Mouse (Mus musculus) hematopoietic stem cell, adult 5-6 weeks (primary cell): ENCODE data around the gene Fchsd2. TPM values are rescaled to one million over a fixed set of nuclear protein-coding genes. Genes with fewer than 3 reads are reported as not detected.

ENCODE experiments used
- ATAC-seq, 2 experiments: fragments of 125-278 bp in 1 of 2; replicated peaks in 1 of 2; 2 replicates each; pipeline ENCODE4 v1.8.0; 2016 to 2017; ENCODE audit warnings: inconsistent platforms in 2 of 2, mild to moderate bottlenecking in 2 of 2, moderate number of reproducible peaks in 2 of 2, low read depth in 1 of 2, moderate TSS enrichment in 1 of 2; ENCODE audit not compliant: low FRiP score in 2 of 2, poor library complexity in 2 of 2, severe bottlenecking in 2 of 2, insufficient read depth in 1 of 2, low TSS enrichment in 1 of 2
- total RNA-seq: library from RNA; stranded (forward); fragments of 172-1452, 232-1000 nt; gene quantifications from 2 replicates; pipeline ENCODE4 v1.2.3, GENCODE M21; 2017

Gene Fchsd2
- 136 and 172 TPM in 2 replicates for total RNA-seq

- peak; percentile 71 to 82 for ATAC-seq
Observed at GRCm38 (mm10) chr7:101092618-101093017, at the start of gene Fchsd2. Gene Fchsd2 (plus strand): TSS chr7:101092863.

DNA sequence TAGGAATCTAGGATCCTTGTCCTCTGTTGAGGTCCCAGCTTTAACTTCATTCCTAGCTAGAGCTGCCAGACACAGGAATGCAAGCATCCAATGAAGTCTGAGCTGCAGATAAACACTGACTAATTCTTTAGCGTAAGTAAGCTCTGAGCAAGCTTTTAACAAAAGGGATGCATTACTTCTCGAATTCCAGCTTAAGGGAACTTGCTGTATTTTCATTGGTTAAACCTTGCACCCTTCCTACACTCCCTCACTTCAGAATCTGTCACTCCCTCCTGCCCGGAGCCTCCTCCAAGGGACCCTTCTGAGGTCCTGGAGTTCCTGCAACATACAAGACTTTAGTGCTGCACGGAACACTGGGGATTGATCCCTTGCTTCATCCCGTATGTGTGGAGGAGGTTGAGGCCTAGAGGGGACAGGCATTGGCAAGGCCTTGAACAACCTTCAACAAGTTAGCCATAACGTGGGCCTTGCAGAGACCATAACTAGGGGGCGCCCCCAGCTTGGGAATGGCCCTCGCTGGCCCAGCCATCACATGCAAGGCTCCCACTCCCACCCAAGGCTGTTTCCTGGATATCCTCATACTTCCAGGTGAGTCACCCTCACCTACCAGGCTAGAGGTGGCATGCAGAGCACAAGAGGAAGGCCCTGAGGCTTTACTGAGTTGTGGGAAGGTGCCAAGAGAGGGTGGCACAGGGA lies 48.7 kb upstream of the Fchsd2 start:
- no peak for ATAC-seq

DNA sequence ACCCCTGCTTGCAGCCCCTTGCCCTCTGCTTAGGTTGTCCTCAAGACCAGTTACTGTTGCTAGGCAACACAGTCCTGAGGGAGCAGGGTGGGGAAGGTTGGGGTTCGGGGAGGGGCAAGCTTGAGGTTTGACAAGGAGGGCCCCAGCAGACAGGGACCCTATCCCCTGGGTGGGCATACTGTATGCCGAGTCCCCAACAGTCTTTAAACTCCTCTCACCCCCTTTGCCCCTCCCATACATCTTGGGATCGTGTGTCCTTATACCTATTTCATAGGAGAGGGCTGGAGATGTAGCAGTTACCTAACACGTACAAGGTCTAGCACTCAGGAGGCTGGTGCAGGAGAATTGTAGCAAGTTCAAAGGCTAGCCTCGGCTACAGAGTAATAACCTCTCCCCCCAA lies 44.4 kb upstream of the Fchsd2 start:
- ATAC-seq = no peak

GRCm38 (mm10) chr7:101049326-101050087 lies 43.2 kb upstream of the Fchsd2 start:
- no peak for ATAC-seq

DNA sequence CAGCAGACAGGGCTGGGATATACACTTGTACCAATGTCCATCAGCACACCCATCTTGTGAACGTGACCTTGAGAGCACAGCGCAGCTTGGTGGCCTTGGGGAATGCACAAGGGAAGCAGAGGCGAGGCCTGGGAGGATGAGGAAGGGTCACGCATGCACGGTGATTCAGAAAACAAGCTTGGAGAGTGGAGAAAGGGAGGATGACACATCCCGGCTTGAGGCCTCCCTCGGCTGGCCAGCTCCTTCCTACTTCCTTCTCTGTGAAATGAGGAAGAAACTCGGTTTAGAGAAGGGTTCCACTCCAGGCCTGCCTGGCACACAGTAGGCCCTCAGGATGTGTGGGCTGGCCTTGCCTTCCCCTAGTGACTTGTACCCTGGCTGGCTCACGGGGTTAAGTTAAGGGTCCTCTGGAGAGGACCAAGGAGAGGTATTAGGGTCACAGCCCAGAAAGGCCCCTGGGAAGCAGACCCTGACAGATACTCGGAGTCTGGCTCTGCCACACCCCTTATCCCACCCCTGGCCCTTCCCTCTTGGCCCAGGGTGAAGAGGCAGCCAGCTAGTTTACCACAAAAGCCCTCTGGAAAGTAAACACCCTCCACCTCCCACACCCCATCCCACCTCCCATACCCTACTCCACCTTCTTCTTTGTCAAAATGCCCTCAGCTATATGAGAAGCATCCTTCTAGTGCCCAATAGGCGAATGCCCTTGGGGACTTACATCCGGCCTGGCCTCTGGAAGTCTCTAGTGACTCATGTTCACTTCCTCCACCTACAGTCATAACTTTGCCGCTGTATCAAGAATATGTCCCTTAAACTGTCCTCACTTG lies 41.7 kb upstream of the Fchsd2 start:
- peak in 1 of 2 experiments; percentile 33; a peak in 2 of 4 replicates for ATAC-seq

DNA sequence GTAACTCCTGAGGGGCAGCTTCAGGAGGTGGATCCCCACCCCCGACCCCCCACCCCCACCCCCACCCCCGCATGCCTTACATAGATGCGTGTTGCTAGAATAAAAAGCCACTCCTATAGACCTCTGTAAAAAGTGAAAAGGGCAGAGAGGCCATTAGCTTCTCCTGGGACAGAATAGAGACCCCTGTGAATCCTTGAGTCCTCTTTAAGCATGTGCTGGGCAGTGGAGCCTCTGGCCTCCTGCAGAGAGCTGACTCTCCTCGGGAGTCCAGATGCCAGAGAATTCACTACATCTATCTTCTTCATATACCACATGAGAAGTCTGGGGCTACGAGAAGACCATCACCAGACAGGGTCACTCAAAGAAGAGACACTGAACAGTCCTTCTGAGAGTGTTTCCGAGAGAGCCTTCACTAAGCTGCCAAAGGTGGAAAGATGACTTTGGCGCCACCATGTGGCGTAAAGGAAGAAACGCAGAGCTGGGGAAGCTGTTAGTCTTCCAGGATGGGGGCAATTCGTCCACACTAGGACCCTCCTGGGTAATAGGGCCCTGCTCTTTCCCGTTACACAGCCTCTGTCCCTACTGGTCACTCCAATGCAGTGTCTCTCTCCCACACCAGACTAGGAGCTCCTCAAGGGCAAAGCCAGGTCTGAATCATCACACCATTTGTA lies 41.0 kb upstream of the Fchsd2 start:
- ATAC-seq = peak; percentile 75 to 83

GRCm38 (mm10) chr7:101053136-101053535 lies 39.5 kb upstream of the Fchsd2 start:
- ATAC-seq = no peak

DNA sequence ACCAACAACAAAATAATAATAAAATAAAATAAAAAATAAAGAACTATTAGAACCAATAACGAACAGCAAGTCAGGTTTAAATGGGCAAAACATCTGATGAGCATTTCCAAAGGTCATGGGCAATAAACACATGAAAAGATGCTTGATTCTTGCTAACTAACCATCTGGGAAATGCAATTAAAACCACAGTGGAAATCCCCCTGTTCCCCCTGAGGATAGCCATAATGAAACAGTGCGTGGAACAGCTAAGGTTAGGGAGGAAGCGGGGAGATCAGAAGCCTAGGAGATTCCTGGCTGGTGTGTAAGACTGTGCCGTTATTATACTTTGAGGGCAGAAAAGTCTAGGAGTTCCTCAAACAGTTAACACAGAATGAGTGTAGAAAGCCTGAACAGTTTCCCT lies 35.4 kb upstream of the Fchsd2 start:
- ATAC-seq = no peak

GRCm38 (mm10) chr7:101059188-101059587 lies 33.5 kb upstream of the Fchsd2 start:
- no peak for ATAC-seq

GRCm38 (mm10) chr7:101060476-101060875 lies 32.2 kb upstream of the Fchsd2 start:
- ATAC-seq = peak; percentile 77 to 88

DNA sequence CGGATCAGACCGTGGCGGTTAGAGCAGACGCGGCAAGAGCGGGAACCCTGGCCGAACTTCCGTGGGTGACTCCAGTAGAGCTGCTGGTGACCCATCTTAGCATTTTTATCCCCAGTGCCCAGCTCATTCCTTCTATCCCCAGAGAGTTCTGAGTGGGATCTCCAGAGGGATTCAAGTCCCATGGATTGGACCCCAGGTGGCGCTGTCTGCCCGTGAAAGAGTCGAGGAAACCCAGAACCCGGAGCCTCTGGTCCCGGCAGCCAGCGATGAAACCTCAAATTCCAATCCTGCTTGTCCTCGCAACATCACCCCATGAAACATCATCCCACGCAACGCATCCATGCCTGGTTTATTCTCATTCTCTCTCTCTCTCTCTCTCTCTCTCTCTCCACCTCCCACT lies 31.3 kb upstream of the Fchsd2 start:
- peak in 1 of 2 experiments; percentile 26; a peak in 1 of 4 replicates for ATAC-seq

- no peak for ATAC-seq
Observed at GRCm38 (mm10) chr7:101062246-101062645, 30.4 kb upstream of the Fchsd2 start.

GRCm38 (mm10) chr7:101063523-101063922 lies 29.1 kb upstream of the Fchsd2 start:
- no peak for ATAC-seq

GRCm38 (mm10) chr7:101064697-101065688 lies 27.7 kb upstream of the Fchsd2 start:
- no peak for ATAC-seq

GRCm38 (mm10) chr7:101066009-101066408 lies 26.7 kb upstream of the Fchsd2 start:
- no peak for ATAC-seq

DNA sequence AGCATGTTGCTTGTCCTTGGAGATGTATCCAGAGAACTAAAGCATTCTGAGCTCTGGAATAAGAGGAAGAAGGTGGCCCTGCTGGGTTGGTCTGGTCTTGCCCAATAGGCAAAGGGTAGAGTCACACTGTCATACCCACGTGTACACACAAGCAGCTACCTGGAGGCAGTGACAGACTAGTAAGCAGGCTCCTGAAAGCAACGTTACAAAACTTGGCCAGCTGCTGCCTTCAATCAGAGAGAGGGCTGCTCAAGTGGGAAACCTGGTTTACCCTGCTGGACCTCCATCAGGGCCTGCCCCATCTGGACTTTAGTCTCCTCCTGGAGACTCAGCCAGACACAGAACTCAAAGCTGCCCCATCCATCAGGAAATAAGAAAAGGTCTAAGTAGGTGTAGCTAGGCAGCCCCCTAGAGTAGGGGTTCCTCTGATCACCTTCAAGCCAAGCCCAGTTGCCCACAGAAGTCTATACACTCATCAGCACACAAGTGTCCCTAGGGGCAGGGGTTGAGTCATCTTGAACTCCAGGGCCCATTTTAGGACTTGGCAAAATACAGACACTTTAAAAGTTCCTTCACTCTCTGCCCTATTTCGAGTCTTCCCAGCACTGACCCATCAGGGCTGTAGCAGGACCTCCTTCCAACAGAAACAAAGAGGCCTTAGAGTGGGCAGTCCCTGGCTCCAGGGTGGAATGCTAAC lies 25.9 kb upstream of the Fchsd2 start:
- peak; percentile 61 to 75; a peak in 3 of 4 replicates for ATAC-seq
